Mouse (Mus musculus): ENCODE measurements at regions not wholly inside any gene's neighbourhood (a gene's known extent, or its start where the extent isn't known, plus 50 kb on each side); places are given as distances from the start of the nearest gene placed in this dataset.

GRCm38 (mm10) chr10:27703260-27703659, 83.7 kb upstream of the Lama2 start:
- intact Hi-C loops (cut with DNase I) = no loop called here
- DNase-seq (ENCODE audit: low spot score in 2 of 2) = no peak

GRCm38 (mm10) chr10:27698305-27698704, 78.7 kb upstream of the Lama2 start:
- intact Hi-C loops (cut with DNase I) = no loop called here

GRCm38 (mm10) chr10:27681376-27681775, 61.8 kb upstream of the Lama2 start:
- DNase-seq (ENCODE audit: low spot score in 2 of 2) = no peak
- intact Hi-C loops (cut with DNase I) = no loop called here

More at GRCm38 (mm10) chr10:27698305-27698704, 78.7 kb upstream of the Lama2 start:
- no peak for DNase-seq (ENCODE audit: low spot score in 2 of 2)

GRCm38 (mm10) chr10:27675579-27675978, 56.0 kb upstream of the Lama2 start:
- no peak for DNase-seq (ENCODE audit: low spot score in 2 of 2)

GRCm38 (mm10) chr10:27674379-27674778, 54.8 kb upstream of the Lama2 start:
- intact Hi-C loops (cut with DNase I) = loop anchor here (2.0 kb wide), 1 partner anchor 542 kb away; no protein-coding TSS in a partner anchor
- no peak for DNase-seq (ENCODE audit: low spot score in 2 of 2)

More at GRCm38 (mm10) chr10:27675579-27675978, 56.0 kb upstream of the Lama2 start:
- intact Hi-C loops (cut with DNase I) = loop anchor here (2.0 kb wide), 1 partner anchor 543 kb away; no protein-coding TSS in a partner anchor

All from left cerebral cortex, postnatal 25 days (tissue).